Mouse (Mus musculus) limb, embryonic 11.5 days (tissue): ENCODE data around the gene Zfp383. TPM values are rescaled to one million over a fixed set of nuclear protein-coding genes. Genes with fewer than 3 reads are reported as not detected.
"Not testable (repeated sequence)": the region's sequence is repeated elsewhere in the genome, so short reads cannot be mapped to it uniquely, and the experiment has no call there.

Experiments
- ATAC-seq: fragments of 200-750 bp; cut with Nextera tagmentation; 2 replicates; pipeline ENCODE4 v1.8.0; 2017; ENCODE audit warnings: low read depth; ENCODE audit not compliant: insufficient number of reproducible peaks, low FRiP score, low TSS enrichment
- DNase-seq: peaks from one replicate; pipeline ENCODE4 v3.0.0-alpha.2; 2015; ENCODE audit warnings: low spot score
- H3K27ac ChIP-seq: fragments of 300-500 bp; sonication (generic); replicated peaks from 2 replicates; pipeline ENCODE4 v1.5.1; 2014; ENCODE audit warnings: low read depth, mild to moderate bottlenecking, low read length
- H3K27me3 ChIP-seq: fragments of 300-500 bp; sonication (generic); 2 replicates; pipeline ENCODE4 v1.6.1; 2014; ENCODE audit warnings: mild to moderate bottlenecking, low read length, mixed read lengths; ENCODE audit not compliant: control insufficient read depth, insufficient read depth
- H3K36me3 ChIP-seq: fragments of 300-500 bp; sonication (generic); 2 replicates; pipeline ENCODE4 v1.6.1; 2014; ENCODE audit warnings: mild to moderate bottlenecking, low read length, moderate library complexity, mixed read lengths; ENCODE audit not compliant: control insufficient read depth, insufficient read depth
- H3K4me1 ChIP-seq: fragments of 300-500 bp; sonication (generic); 2 replicates; pipeline ENCODE4 v1.6.1; 2014; ENCODE audit warnings: low read length, mixed read lengths; ENCODE audit not compliant: control insufficient read depth, insufficient read depth
- H3K4me2 ChIP-seq: fragments of 300-500 bp; sonication (generic); 2 replicates; pipeline ENCODE4 v1.6.1; 2014; ENCODE audit warnings: low read depth, mild to moderate bottlenecking, moderate library complexity; ENCODE audit not compliant: severe bottlenecking
- H3K4me3 ChIP-seq: fragments of 300-500 bp; sonication (generic); 2 replicates; pipeline ENCODE4 v1.5.1; 2014; ENCODE audit warnings: low read depth, low read length
- H3K9ac ChIP-seq: fragments of 300-500 bp; sonication (generic); 2 replicates; pipeline ENCODE4 v1.6.1; 2014; ENCODE audit warnings: mild to moderate bottlenecking, low read length
- H3K9me3 ChIP-seq: fragments of 300-500 bp; sonication (generic); 2 replicates; pipeline ENCODE4 v1.6.1; 2016; ENCODE audit warnings: low read length; ENCODE audit not compliant: control insufficient read depth
- WGBS: fragments of 180-500 bp; shearing (Covaris S2); extraction: QIAGEN DNeasy Blood & Tissue Kit; methylation state at CpG from one replicate; pipeline ENCODE4 v1.1.7; 2014; 5-methylcytosine and 5-hydroxymethylcytosine counted together
- polyA plus RNA-seq: library from polyadenylated mRNA; unstranded; fragments of >200 nt; fragmentation: Nextera tagmentation; extraction: Ambion mirVana; gene quantifications from 2 replicates; pipeline ENCODE4 v1.2.1, GENCODE M21; 2014

Zfp383 gene
- 7.6 and 9.0 TPM in 2 replicates for polyA plus RNA-seq

- Histone ChIP-seq H3K9me3 (no peaks in the 10 kb centered on the region; the same call in 1 of the 2 replicates), H3K4me1 (no peaks in the 10 kb centered on the region), H3K36me3 (peaks cover 8% of the 10 kb centered on the region), H3K4me3 (peak within 1 kb of the TSS; percentile 46), H3K27ac (no peak within 1 kb of the TSS), H3K4me2 (peak within 1 kb of the TSS; percentile 59), H3K27me3 (no peaks in the 10 kb centered on the region), H3K9ac (peak within 1 kb of the TSS; percentile 67)
- DNase-seq, result peak; percentile 94
- under 1% methylated on average over 33 of the region's 33 CpGs for WGBS
- ATAC-seq, result peak; percentile 78
Measured at GRCm38 (mm10) chr7:29908130-29908950, at the start of gene Zfp383. Gene Zfp383, plus strand, starts transcription at chr7:29908223.

GRCm38 (mm10) chr7:29859532-29860517, 48.2 kb upstream of the Zfp383 start, which contains the start of gene Zfp420:
Gene Zfp420, plus strand, starts transcription at chr7:29859979.
- Histone ChIP-seq H3K9me3 (no peaks in the 10 kb centered on the region), H3K27me3 (no peaks in the 10 kb centered on the region), H3K36me3 (no peaks in the 10 kb centered on the region), H3K9ac (peak within 1 kb of the TSS; percentile 52; the same call in 1 of the 2 replicates), H3K4me1 (no peaks in the 10 kb centered on the region), H3K4me3 (peak within 1 kb of the TSS; percentile 63), H3K4me2 (peak within 1 kb of the TSS; percentile 69), H3K27ac (no peak within 1 kb of the TSS)
- DNase-seq, result peak; percentile 87
- ATAC-seq, result peak; percentile 95
- 7% methylated on average over 32 of the region's 32 CpGs for WGBS

- no peak for ATAC-seq
- H3K36me3 ChIP-seq, result no peaks in the 10 kb centered on the region
- H3K9me3 ChIP-seq, result no peaks in the 10 kb centered on the region
- no peaks in the 10 kb centered on the region for H3K4me1 ChIP-seq
- 89% methylated on average over 7 of the region's 7 CpGs for WGBS
- H3K27me3 ChIP-seq, result no peaks in the 10 kb centered on the region
- no peak overlapping the region for H3K9ac ChIP-seq
- H3K4me3 ChIP-seq, result no peak overlapping the region
- no peak for DNase-seq
- H3K4me2 ChIP-seq, result no peak overlapping the region
- no peak overlapping the region for H3K27ac ChIP-seq
Measured at GRCm38 (mm10) chr7:29861660-29862059, 46.4 kb upstream of the Zfp383 start.

- Histone ChIP-seq H3K9ac (no peak overlapping the region), H3K27me3 (no peaks in the 10 kb centered on the region), H3K9me3 (peaks cover 12% of the 10 kb centered on the region; the same call in 1 of the 2 replicates), H3K4me1 (no peaks in the 10 kb centered on the region), H3K27ac (no peak overlapping the region), H3K36me3 (peaks cover 20% of the 10 kb centered on the region), H3K4me3 (no peak overlapping the region), H3K4me2 (no peak overlapping the region)
- DNase-seq, result no peak
- no peak for ATAC-seq
- WGBS, result 93% methylated on average over 10 of the region's 10 CpGs
Measured at GRCm38 (mm10) chr7:29874256-29874655, 33.8 kb upstream of the Zfp383 start.

GRCm38 (mm10) chr7:29877561-29877960, 30.5 kb upstream of the Zfp383 start:
- DNase-seq, H3K27ac ChIP-seq, H3K4me3 ChIP-seq, H3K4me2 ChIP-seq, H3K4me1 ChIP-seq, H3K9ac ChIP-seq, H3K27me3 ChIP-seq, ATAC-seq: not testable (repeated sequence)
- Histone ChIP-seq H3K9me3 (peaks cover 12% of the 10 kb centered on the region; the same call in 1 of the 2 replicates), H3K36me3 (peaks cover 20% of the 10 kb centered on the region)
- 90% methylated on average over 9 of the region's 9 CpGs for WGBS

GRCm38 (mm10) chr7:29880056-29880455, 28.0 kb upstream of the Zfp383 start:
- Histone ChIP-seq H3K4me3 (no peak overlapping the region), H3K27ac (no peak overlapping the region), H3K9me3 (peaks cover 3% of the 10 kb centered on the region; the same call in 1 of the 2 replicates), H3K4me1 (no peaks in the 10 kb centered on the region), H3K27me3 (no peaks in the 10 kb centered on the region), H3K4me2 (no peak overlapping the region), H3K9ac (no peak overlapping the region), H3K36me3 (peaks cover 10% of the 10 kb centered on the region)
- no peak for DNase-seq
- WGBS, result 49% methylated on average over 7 of the region's 7 CpGs
- ATAC-seq, result no peak

GRCm38 (mm10) chr7:29880916-29881315, 27.1 kb upstream of the Zfp383 start:
- Histone ChIP-seq H3K9me3 (no peaks in the 10 kb centered on the region; the same call in 1 of the 2 replicates), H3K9ac (no peak overlapping the region), H3K27me3 (no peaks in the 10 kb centered on the region), H3K4me3 (no peak overlapping the region), H3K27ac (no peak overlapping the region), H3K4me1 (no peaks in the 10 kb centered on the region), H3K36me3 (peaks cover 2% of the 10 kb centered on the region; the same call in 1 of the 2 replicates), H3K4me2 (no peak overlapping the region)
- ATAC-seq (no peak), DNase-seq (no peak)
- 91% methylated on average over 7 of the region's 7 CpGs for WGBS

GRCm38 (mm10) chr7:29890501-29890900, 17.5 kb upstream of the Zfp383 start:
- Histone ChIP-seq H3K4me1 (no peaks in the 10 kb centered on the region), H3K4me3 (no peak overlapping the region), H3K36me3 (peaks cover 28% of the 10 kb centered on the region), H3K9me3 (peaks cover 24% of the 10 kb centered on the region; the same call in 1 of the 2 replicates), H3K27me3 (no peaks in the 10 kb centered on the region), H3K27ac (no peak overlapping the region), H3K4me2 (no peak overlapping the region), H3K9ac (no peak overlapping the region)
- DNase-seq, result no peak
- no peak for ATAC-seq
- WGBS, result 96% methylated on average over 7 of the region's 7 CpGs
